Mouse (Mus musculus): ENCODE data around the gene Lrrc63. TPM values are rescaled to one million over a fixed set of nuclear protein-coding genes. Genes with fewer than 3 reads are reported as not detected.
"Not testable (repeated sequence)": the region's sequence is repeated elsewhere in the genome, so short reads cannot be mapped to it uniquely, and the experiment has no call there.

Lrrc63 gene
- polyA plus RNA-seq, 1 experiment from 2014 or later, result not detected

DNA sequence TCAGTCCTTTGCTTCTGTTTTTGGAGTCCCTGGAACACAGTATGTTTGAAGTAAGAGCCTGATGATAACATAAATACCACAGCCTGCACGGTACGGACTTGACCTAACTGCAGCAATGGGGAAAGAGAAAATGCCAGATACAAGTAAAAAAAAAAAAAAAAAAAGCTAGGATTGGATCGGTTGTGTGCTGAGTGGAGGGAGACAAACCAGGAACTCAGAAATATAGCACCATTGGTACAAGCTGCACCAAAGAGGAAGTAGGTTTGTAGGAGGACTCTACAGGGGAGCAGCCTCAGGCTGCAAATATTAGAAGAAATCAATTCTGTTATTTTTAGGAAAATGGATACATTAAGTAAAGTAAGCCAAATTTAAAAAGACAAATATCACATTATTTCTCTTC lies 37.8 kb upstream of the Lrrc63 start:
- peaks cover 26% of the 10 kb centered on the region for H3K27me3 ChIP-seq
- POLR2A ChIA-PET, result no interaction called here
- TF ChIP-seq CTCF (IDR thresholded peaks at IDR 0.05), result no peak
- in situ Hi-C loops (cut with MboI; ENCODE audit: low pct_unique_long_range_greater_than_20kb), result no loop called here
- no peak for ATAC-seq
- DNase-seq (ENCODE audit: low read depth, low spot score), result no peak
- CTCF ChIA-PET, result interaction anchor here (0.6 kb wide), 1 partner anchor 401 kb away, joined by 3 read pairs; no protein-coding TSS in a partner anchor

DNA sequence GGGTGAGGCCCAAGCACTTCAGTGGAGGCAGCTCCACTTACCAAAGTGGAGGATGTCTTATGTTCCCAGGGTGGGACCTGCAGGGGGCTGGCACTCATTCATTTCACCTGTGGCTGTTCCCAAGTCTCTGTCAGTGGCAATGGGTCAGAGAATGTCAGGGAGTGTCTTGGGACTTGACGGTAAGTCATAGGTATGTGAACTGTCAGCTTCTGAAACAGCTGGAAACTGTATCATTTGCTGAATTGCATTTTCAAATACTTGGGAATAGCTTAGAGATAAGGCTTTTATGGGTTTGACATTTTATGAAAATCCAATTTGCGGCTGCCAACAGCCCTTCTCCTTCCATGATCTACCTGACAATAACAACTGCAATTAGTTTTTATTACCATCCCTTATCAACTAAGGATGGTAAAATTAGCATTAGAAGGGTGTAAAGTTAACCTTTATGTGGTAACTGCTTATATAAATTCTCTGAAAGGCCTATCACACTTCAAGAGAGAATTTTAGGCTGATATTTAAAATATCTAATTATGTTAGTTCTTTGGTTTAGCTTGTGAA lies 35.0 kb upstream of the Lrrc63 start:
- DNase-seq (ENCODE audit: low read depth, low spot score) (no peak), ATAC-seq (no peak)
- peaks cover 21% of the 10 kb centered on the region for H3K27me3 ChIP-seq
- TF ChIP-seq CTCF (IDR thresholded peaks at IDR 0.05), result no peak
- CTCF ChIA-PET, result no interaction called here
- in situ Hi-C loops (cut with MboI; ENCODE audit: low pct_unique_long_range_greater_than_20kb), result no loop called here
- POLR2A ChIA-PET, result no interaction called here

DNA sequence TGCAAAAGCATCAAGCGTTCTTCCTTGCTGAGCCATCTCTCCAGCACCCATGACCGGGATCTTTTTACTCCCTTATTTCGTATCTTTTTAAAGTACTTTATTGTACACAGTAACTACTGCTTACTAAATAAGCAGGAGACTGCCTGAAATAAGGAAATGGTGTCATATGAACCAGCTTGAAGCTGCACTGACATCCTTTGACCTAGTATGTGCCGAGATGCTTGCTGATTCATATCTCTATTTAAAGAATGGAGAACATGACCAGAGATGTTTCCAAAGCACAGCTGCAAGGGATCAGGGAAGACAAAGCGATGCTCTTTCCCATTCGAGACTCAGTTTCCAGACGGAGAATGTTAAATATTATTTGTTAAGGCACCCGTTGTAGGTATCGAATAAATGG lies 33.7 kb upstream of the Lrrc63 start:
- DNase-seq (ENCODE audit: low read depth, low spot score) (no peak), ATAC-seq (no peak)
- in situ Hi-C loops (cut with MboI; ENCODE audit: low pct_unique_long_range_greater_than_20kb), result no loop called here
- H3K27me3 ChIP-seq, result peaks cover 28% of the 10 kb centered on the region
- CTCF ChIA-PET, result no interaction called here
- POLR2A ChIA-PET, result interaction anchor here (0.5 kb wide), 1 partner anchor 671 kb away, joined by 3 read pairs; no protein-coding TSS in a partner anchor
- no peak for TF ChIP-seq CTCF (IDR thresholded peaks at IDR 0.05)

DNA sequence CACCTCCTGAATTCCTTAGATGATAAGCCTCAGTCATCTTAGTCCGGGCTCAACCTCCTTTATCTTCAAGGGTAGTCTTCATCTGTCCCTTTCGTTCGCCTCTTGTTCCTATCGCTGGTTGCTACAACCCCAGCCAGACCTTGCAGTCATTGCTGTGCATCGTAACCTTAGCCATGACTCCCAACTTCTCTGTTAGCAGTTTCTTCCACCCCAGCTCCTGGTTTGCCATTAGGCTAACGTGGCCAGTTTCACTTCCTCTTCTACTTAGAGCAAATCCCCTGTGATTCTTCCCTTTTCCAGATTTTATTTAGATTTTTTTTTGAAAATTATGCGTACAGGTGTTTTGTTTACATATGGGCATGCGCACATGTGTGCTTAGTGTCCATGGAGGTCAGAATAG lies 33.2 kb upstream of the Lrrc63 start:
- ATAC-seq (no peak), DNase-seq (ENCODE audit: low read depth, low spot score) (no peak)
- CTCF ChIA-PET, result no interaction called here
- POLR2A ChIA-PET, result no interaction called here
- TF ChIP-seq CTCF (IDR thresholded peaks at IDR 0.05), result no peak
- in situ Hi-C loops (cut with MboI; ENCODE audit: low pct_unique_long_range_greater_than_20kb), result no loop called here
- H3K27me3 ChIP-seq, result peaks cover 30% of the 10 kb centered on the region

DNA sequence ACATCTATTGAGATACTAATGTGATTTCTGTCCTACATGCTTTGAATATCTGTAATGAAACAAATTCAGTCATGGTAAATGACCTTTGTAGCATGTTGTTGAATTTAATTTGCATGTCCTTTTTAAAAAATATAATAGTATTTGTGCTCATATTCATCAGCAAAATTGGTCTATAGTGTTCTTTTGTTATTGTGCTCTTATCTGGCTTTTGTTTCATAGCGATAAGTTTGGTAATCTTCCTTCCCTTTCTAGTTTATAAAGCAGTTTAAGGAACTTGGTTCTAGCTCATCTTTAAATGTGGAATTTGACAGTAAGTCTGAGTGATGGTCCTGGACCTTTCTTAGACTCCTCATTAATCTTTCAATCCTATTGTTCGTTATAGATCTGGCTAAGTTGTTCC lies 28.7 kb upstream of the Lrrc63 start:
- CTCF ChIA-PET, result no interaction called here
- H3K27me3 ChIP-seq, result peaks cover 28% of the 10 kb centered on the region
- in situ Hi-C loops (cut with MboI; ENCODE audit: low pct_unique_long_range_greater_than_20kb), result no loop called here
- TF ChIP-seq CTCF (IDR thresholded peaks at IDR 0.05), result no peak
- POLR2A ChIA-PET, result no interaction called here
- no peak for ATAC-seq
- no peak for DNase-seq (ENCODE audit: low read depth, low spot score)

DNA sequence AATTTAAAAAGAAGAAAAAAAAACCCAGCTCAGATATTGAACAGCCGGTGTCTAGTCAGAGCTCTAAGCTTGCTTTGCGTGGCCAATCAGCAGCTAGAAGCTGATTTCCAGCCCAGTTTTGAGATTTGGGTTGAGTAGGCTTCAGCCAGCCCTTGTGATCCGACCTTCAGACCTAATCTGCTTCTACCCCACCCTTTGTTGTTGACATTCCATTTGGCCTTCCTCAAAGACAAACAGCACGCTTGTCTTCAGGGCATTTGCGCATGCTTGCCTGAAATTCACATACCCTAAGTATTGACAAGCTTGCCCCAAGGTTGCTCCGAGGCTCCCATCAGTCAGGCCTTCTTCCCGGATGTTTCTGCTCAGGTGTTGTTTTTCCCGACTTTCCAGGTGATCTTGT lies 23.8 kb upstream of the Lrrc63 start:
- DNase-seq (ENCODE audit: low read depth, low spot score) (no peak), ATAC-seq (no peak)
- POLR2A ChIA-PET, result no interaction called here
- in situ Hi-C loops (cut with MboI; ENCODE audit: low pct_unique_long_range_greater_than_20kb), result no loop called here
- TF ChIP-seq CTCF (IDR thresholded peaks at IDR 0.05), result no peak
- peaks cover 10% of the 10 kb centered on the region for H3K27me3 ChIP-seq
- CTCF ChIA-PET, result no interaction called here

DNA sequence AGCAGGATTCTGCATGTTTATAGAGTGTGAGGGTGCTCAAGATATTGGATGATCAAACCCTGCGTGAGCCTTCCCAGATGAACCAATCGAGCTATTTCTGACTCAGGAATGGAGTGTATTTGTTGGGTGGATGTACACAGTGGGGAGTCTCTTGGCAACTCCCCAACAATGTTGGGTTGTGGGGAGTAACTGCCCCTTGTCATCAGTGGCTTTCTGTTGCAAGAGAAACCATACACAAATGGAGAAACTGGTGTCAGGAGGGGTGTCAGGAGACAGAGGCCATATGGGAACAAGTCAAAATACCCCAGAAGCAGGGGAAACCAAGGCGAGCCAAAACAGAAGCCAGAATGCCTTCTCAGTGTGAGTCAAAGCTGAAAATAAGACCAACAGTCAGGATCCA lies 20.5 kb upstream of the Lrrc63 start:
- ATAC-seq (no peak), DNase-seq (ENCODE audit: low read depth, low spot score) (no peak)
- H3K27me3 ChIP-seq, result peaks cover 20% of the 10 kb centered on the region
- CTCF ChIA-PET, result no interaction called here
- in situ Hi-C loops (cut with MboI; ENCODE audit: low pct_unique_long_range_greater_than_20kb), result no loop called here
- no peak for TF ChIP-seq CTCF (IDR thresholded peaks at IDR 0.05)
- POLR2A ChIA-PET, result no interaction called here

DNA sequence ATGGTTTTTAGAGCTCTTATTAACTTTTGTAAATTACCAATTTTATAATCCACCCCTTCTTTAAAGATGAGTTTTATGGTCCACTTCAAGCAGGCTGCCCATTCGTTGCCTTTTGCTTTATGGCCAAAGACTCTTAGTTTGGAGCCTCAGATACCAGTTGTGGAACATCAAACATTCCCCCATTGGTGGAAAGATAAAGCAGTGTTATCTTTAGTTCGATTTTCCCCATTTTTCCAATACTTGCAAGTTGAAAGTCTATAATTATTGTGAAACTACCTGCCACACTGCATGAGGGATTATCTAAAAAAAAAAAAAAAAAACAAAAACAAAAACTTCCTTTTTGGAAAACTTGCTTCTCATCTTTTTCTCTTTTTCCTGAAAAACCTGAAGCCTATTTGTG lies 20.0 kb upstream of the Lrrc63 start:
- CTCF ChIA-PET, result interaction anchor here (1.8 kb wide), 1 partner anchor 11 kb away, joined by 4 read pairs; no protein-coding TSS in a partner anchor
- ATAC-seq, result no peak
- no peak for TF ChIP-seq CTCF (IDR thresholded peaks at IDR 0.05)
- H3K27me3 ChIP-seq, result peaks cover 25% of the 10 kb centered on the region
- in situ Hi-C loops (cut with MboI; ENCODE audit: low pct_unique_long_range_greater_than_20kb), result no loop called here
- DNase-seq (ENCODE audit: low read depth, low spot score), result no peak
- POLR2A ChIA-PET, result no interaction called here

DNA sequence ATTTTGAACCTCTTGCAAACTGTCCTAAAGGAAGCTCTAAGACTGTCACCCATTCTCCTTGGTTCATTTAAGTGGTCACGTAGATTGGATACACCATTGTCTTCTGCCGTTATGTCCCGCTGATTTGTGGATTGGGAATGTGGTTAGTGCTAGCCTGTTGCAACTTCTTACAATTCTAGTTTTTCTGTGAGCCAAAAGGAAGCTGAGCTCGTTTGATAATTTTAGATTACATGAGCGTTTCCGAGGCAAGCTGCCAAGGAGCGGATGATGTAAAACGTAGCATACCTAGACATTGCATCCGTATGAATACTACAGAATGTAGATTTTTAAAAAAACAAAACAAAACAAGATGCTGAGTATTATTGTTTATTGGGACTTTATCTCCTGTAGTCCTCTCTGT lies 17.5 kb upstream of the Lrrc63 start:
- in situ Hi-C loops (cut with MboI; ENCODE audit: low pct_unique_long_range_greater_than_20kb), result no loop called here
- H3K27me3 ChIP-seq, result peaks cover 50% of the 10 kb centered on the region
- ChIA-PET CTCF (no interaction called here), POLR2A (no interaction called here)
- TF ChIP-seq CTCF (IDR thresholded peaks at IDR 0.05), result no peak
- DNase-seq (ENCODE audit: low read depth, low spot score), result no peak
- ATAC-seq, result no peak

DNA sequence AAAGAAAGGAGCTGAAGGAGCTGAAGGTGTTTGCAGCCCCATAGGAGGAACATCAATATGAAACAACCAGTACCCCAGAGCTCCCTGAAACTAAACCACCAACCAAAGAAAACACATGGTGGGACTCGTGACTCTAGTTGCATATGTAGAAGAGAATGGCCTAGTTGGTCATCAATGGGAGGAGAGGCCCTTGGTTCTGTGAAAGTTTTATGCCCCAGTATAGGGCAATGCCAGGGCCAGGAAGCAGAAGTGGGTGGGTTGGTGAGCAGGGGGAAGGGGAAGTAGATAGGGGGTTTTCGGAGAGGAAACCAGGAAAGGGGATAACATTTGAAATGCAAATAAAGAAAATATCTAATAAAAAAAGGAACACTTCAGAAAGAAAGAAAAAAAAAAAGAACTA lies 17.0 kb upstream of the Lrrc63 start:
- in situ Hi-C loops (cut with MboI; ENCODE audit: low pct_unique_long_range_greater_than_20kb); ATAC-seq; DNase-seq (ENCODE audit: low read depth, low spot score); POLR2A ChIA-PET; CTCF ChIA-PET: not testable (repeated sequence)
- peaks cover 55% of the 10 kb centered on the region for H3K27me3 ChIP-seq

DNA sequence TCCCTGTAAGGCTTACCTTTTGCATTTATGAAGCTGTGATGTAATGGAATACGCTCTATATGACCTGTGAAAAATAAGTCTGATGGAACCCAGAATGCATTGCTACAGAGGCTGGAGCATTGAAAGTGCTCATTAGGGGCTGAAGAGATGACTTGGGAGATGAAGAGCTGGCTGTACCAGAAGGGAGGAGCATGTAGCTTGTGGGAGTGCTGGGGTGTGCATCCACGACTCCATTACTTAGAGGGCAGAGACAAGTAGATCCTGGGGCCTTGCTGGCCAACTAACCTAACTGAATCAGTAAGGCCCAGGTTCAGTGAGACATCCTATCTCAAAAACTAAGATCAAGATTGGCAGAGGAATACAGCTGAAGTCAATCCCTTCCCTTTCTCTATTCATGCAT lies 8.5 kb upstream of the Lrrc63 start:
- CTCF ChIA-PET, result no interaction called here
- POLR2A ChIA-PET, result interaction anchor here (0.6 kb wide), 1 partner anchor 711 kb away, joined by 4 read pairs; no protein-coding TSS in a partner anchor
- H3K27me3 ChIP-seq, result peaks cover 60% of the 10 kb centered on the region
- no peak for DNase-seq (ENCODE audit: low read depth, low spot score)
- in situ Hi-C loops (cut with MboI; ENCODE audit: low pct_unique_long_range_greater_than_20kb), result no loop called here
- ATAC-seq, result no peak
- TF ChIP-seq CTCF (IDR thresholded peaks at IDR 0.05), result no peak

DNA sequence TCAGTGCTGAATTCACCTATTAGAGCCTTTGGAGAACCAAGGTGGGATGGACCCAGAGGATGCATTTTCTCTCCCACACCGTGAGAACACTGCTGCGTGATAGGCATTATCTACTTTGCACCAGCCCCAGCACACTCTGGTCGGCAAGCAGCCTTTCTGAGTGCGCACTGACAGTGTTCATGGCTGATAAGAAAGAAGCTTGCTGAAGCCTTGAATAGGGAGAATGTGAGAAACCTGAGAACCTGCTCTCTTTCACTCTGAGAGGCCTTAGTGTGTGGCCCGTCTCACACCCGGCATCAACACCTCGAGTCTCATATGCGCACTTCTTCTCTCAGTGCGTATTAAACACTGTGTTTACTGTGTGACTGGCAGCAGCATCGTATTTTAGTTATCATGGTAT lies 7.8 kb upstream of the Lrrc63 start:
- no peak for ATAC-seq
- ChIA-PET CTCF (no interaction called here), POLR2A (no interaction called here)

More for the DNA sequence above, 7.8 kb upstream of the Lrrc63 start:
- no peak for TF ChIP-seq CTCF (IDR thresholded peaks at IDR 0.05)
- DNase-seq (ENCODE audit: low read depth, low spot score), result no peak
- peaks cover 60% of the 10 kb centered on the region for H3K27me3 ChIP-seq
- in situ Hi-C loops (cut with MboI; ENCODE audit: low pct_unique_long_range_greater_than_20kb), result no loop called here

Measured in Patski (cell line).